Mouse (Mus musculus): ENCODE measurements at regions not wholly inside any gene's neighbourhood (a gene's known extent, or its start where the extent isn't known, plus 50 kb on each side); places are given as distances from the start of the nearest gene placed in this dataset.

- H3K4me2 ChIP-seq (ENCODE audit: insufficient read depth, low read depth, poor library complexity, severe bottlenecking), result no peak overlapping the region
- TF ChIP-seq EP300 (IDR thresholded peaks at IDR 0.05; ENCODE audit: low read length), result no peak
- no peak for TF ChIP-seq ELF1 (IDR thresholded peaks at IDR 0.05; ENCODE audit: low read depth, low read length)
- TF ChIP-seq MAZ (IDR thresholded peaks at IDR 0.05; ENCODE audit: low read depth, low read length), result no peak
- TF ChIP-seq ETS1 (conservative IDR thresholded peaks at IDR 0.05; ENCODE audit: low read depth, low read length), result no peak
- no peak for TF ChIP-seq JUND (conservative IDR thresholded peaks at IDR 0.05; ENCODE audit: low read depth, low read length)
- no peak for TF ChIP-seq TCF12 (IDR thresholded peaks at IDR 0.05; ENCODE audit: low read depth, low read length)
- TF ChIP-seq ZC3H11A (IDR thresholded peaks at IDR 0.05; ENCODE audit: low read depth, low read length), result no peak
- no peak for TF ChIP-seq HCFC1 (IDR thresholded peaks at IDR 0.05; ENCODE audit: low read depth, low read length)
- TF ChIP-seq CHD2 (IDR thresholded peaks at IDR 0.05; ENCODE audit: low read length), result no peak
- no peak for TF ChIP-seq SIN3A (IDR thresholded peaks at IDR 0.05; ENCODE audit: low read length)
- H3K27ac ChIP-seq (ENCODE audit: insufficient read depth, low read depth), result no peak overlapping the region
- H3K4me1 ChIP-seq (ENCODE audit: control insufficient read depth in 1 of 2, insufficient read depth in 2 of 2), result peaks cover 6 to 7% of the 10 kb centered on the region in 2 experiments; a peak in 3 of 4 replicates
- dilution Hi-C loops (cut with MboI; ENCODE audit: extremely low pct_ligation_motif_present, extremely low pct_unique_long_range_greater_than_20kb, low sequenced_read_pairs), result no loop called here
- H3K79me2 ChIP-seq (replicated peaks; ENCODE audit: control insufficient read depth, extremely low read depth, insufficient read depth, poor library complexity, severe bottlenecking), result no peaks in the 10 kb centered on the region
- in situ Hi-C loops (cut with MboI; ENCODE audit: low pct_ligation_motif_present, low pct_unique_long_range_greater_than_20kb, low sequenced_read_pairs), result no loop called here
- no peaks in the 10 kb centered on the region for H3K36me3 ChIP-seq (replicated peaks in 1 of 2; ENCODE audit: control insufficient read depth in 1 of 2, insufficient read depth in 1 of 2, low read length in 1 of 2)
- H3K4me3 ChIP-seq (replicated peaks in 1 of 3; ENCODE audit: low read depth in 2 of 3, low read length in 2 of 3, poor library complexity in 1 of 3), result no peak overlapping the region
- H3K27me3 ChIP-seq (replicated peaks), result peaks cover 2% of the 10 kb centered on the region
- H3K9ac ChIP-seq (ENCODE audit: insufficient read depth, low read depth), result no peak overlapping the region
- no peaks in the 10 kb centered on the region for H3K9me3 ChIP-seq (replicated peaks; ENCODE audit: low read length)
- DNase-seq (ENCODE audit: extremely low read depth), result no peak
Measured at GRCm38 (mm10) chr4:119052537-119052936, 56.0 kb upstream of the Slc2a1 start.

- Histone ChIP-seq H3K27ac (ENCODE audit: insufficient read depth, low read depth) (no peak overlapping the region), H3K36me3 (replicated peaks in 1 of 2; ENCODE audit: control insufficient read depth in 1 of 2, insufficient read depth in 1 of 2, low read length in 1 of 2) (no peaks in the 10 kb centered on the region), H3K9me3 (replicated peaks; ENCODE audit: low read length) (no peaks in the 10 kb centered on the region), H3K4me3 (replicated peaks in 1 of 3; ENCODE audit: low read depth in 2 of 3, low read length in 2 of 3, poor library complexity in 1 of 3) (no peak overlapping the region), H3K27me3 (replicated peaks) (peaks cover 2% of the 10 kb centered on the region), H3K4me1 (ENCODE audit: control insufficient read depth in 1 of 2, insufficient read depth in 2 of 2) (peaks cover 6 to 7% of the 10 kb centered on the region in 2 experiments; a peak in 3 of 4 replicates), H3K4me2 (ENCODE audit: insufficient read depth, low read depth, poor library complexity, severe bottlenecking) (no peak overlapping the region), H3K79me2 (replicated peaks; ENCODE audit: control insufficient read depth, extremely low read depth, insufficient read depth, poor library complexity, severe bottlenecking) (no peaks in the 10 kb centered on the region), H3K9ac (ENCODE audit: insufficient read depth, low read depth) (no peak overlapping the region)
- in situ Hi-C loops (cut with MboI; ENCODE audit: low pct_ligation_motif_present, low pct_unique_long_range_greater_than_20kb, low sequenced_read_pairs) (no loop called here), dilution Hi-C loops (cut with MboI; ENCODE audit: extremely low pct_ligation_motif_present, extremely low pct_unique_long_range_greater_than_20kb, low sequenced_read_pairs) (no loop called here)
- TF ChIP-seq KAT2A (IDR thresholded peaks at IDR 0.05; ENCODE audit: insufficient replicate concordance, low read length), result no peak
- DNase-seq (ENCODE audit: extremely low read depth), result no peak
Measured at GRCm38 (mm10) chr4:119053241-119053640, 55.3 kb upstream of the Slc2a1 start.

GRCm38 (mm10) chr4:119053680-119054079 lies 54.8 kb upstream of the Slc2a1 start:
- TF ChIP-seq NRF1 (IDR thresholded peaks at IDR 0.05; ENCODE audit: low read depth, low read length), result no peak
- peak; percentile 69 for TF ChIP-seq USF2 (conservative IDR thresholded peaks at IDR 0.05; ENCODE audit: low read depth, low read length)
- peak; percentile 65 for TF ChIP-seq USF1 (IDR thresholded peaks at IDR 0.05; ENCODE audit: low read depth, low read length)
- no peak for TF ChIP-seq RCOR1 (conservative IDR thresholded peaks at IDR 0.05; ENCODE audit: low read depth, low read length)
- peak; percentile 1 for DNase-seq (ENCODE audit: extremely low read depth)
- H3K4me1 ChIP-seq (ENCODE audit: control insufficient read depth in 1 of 2, insufficient read depth in 2 of 2), result peaks cover 6 to 7% of the 10 kb centered on the region in 2 experiments; a peak in 3 of 4 replicates

More at GRCm38 (mm10) chr4:119053680-119054079, 54.8 kb upstream of the Slc2a1 start:
- Histone ChIP-seq H3K27ac (ENCODE audit: insufficient read depth, low read depth) (no peak overlapping the region), H3K9ac (ENCODE audit: insufficient read depth, low read depth) (no peak overlapping the region), H3K79me2 (replicated peaks; ENCODE audit: control insufficient read depth, extremely low read depth, insufficient read depth, poor library complexity, severe bottlenecking) (no peaks in the 10 kb centered on the region), H3K4me2 (ENCODE audit: insufficient read depth, low read depth, poor library complexity, severe bottlenecking) (no peak overlapping the region), H3K36me3 (replicated peaks in 1 of 2; ENCODE audit: control insufficient read depth in 1 of 2, insufficient read depth in 1 of 2, low read length in 1 of 2) (no peaks in the 10 kb centered on the region), H3K9me3 (replicated peaks; ENCODE audit: low read length) (no peaks in the 10 kb centered on the region), H3K27me3 (replicated peaks) (peaks cover 2% of the 10 kb centered on the region), H3K4me3 (replicated peaks in 1 of 3; ENCODE audit: low read depth in 2 of 3, low read length in 2 of 3, poor library complexity in 1 of 3) (no peak overlapping the region)
- dilution Hi-C loops (cut with MboI; ENCODE audit: extremely low pct_ligation_motif_present, extremely low pct_unique_long_range_greater_than_20kb, low sequenced_read_pairs), result no loop called here
- in situ Hi-C loops (cut with MboI; ENCODE audit: low pct_ligation_motif_present, low pct_unique_long_range_greater_than_20kb, low sequenced_read_pairs), result no loop called here
